Mouse (Mus musculus) layer of hippocampus, postnatal 10 days (tissue): Measurements from ENCODE around the gene Arrb1. TPM values are rescaled to one million over a fixed set of nuclear protein-coding genes. Genes with fewer than 3 reads are reported as not detected.
"Not testable (repeated sequence)": the region's sequence is repeated elsewhere in the genome, so short reads cannot be mapped to it uniquely, and the experiment has no call there.

Experiments
- DNase-seq, 2 experiments: peaks; one replicate each; pipeline ENCODE4 v3.0.0; 2021; ENCODE audit warnings: low spot score in 2 of 2
- long read RNA-seq: library from polyadenylated mRNA; stranded (forward); transcript quantifications from one replicate; pipeline ENCODE4 v2.0.0, GENCODE M21; 2023
- total RNA-seq, 2 experiments: library from RNA; stranded (reverse); gene quantifications; 2 replicates each; pipeline ENCODE4 v1.2.3; 2021

Gene Arrb1
- 100 to 1,000 TPM; 150 to 192 TPM for total RNA-seq
- long read RNA-seq, full-length matches to known transcripts, result 1 of 28 reads
- long read RNA-seq, partial matches to known transcripts, result 0 of 28 reads
- long read RNA-seq, other reads (novel, unspliced or antisense), result 27 of 28 reads

GRCm38 (mm10) chr7:99534901-99535735, at the start of gene Arrb1:
Gene Arrb1 (plus strand): TSS chr7:99535466.
- peak; percentile 82 to 88 for DNase-seq

- no peak for DNase-seq
Measured at GRCm38 (mm10) chr7:99489708-99490107, 45.6 kb upstream of the Arrb1 start.

GRCm38 (mm10) chr7:99499128-99499527, 36.1 kb upstream of the Arrb1 start:
- no peak for DNase-seq

- DNase-seq, result peak; percentile 88 to 90
Measured at GRCm38 (mm10) chr7:99500201-99500600, 35.1 kb upstream of the Arrb1 start.

GRCm38 (mm10) chr7:99500655-99501054, 34.6 kb upstream of the Arrb1 start:
- no peak for DNase-seq

- DNase-seq, result no peak
Measured at GRCm38 (mm10) chr7:99501148-99501547, 34.1 kb upstream of the Arrb1 start.

GRCm38 (mm10) chr7:99504556-99504955, 30.7 kb upstream of the Arrb1 start:
- DNase-seq, result no peak

- DNase-seq, result not testable (repeated sequence)
Measured at GRCm38 (mm10) chr7:99508187-99508586, 27.1 kb upstream of the Arrb1 start.

GRCm38 (mm10) chr7:99510087-99510501, 25.2 kb upstream of the Arrb1 start:
- peak; percentile 72 to 75 for DNase-seq

- no peak for DNase-seq
Measured at GRCm38 (mm10) chr7:99516092-99516813, 19.0 kb upstream of the Arrb1 start.

GRCm38 (mm10) chr7:99516814-99517157, 18.5 kb upstream of the Arrb1 start:
- no peak for DNase-seq

- DNase-seq, result no peak
Measured at GRCm38 (mm10) chr7:99518954-99519644, 16.2 kb upstream of the Arrb1 start.

- no peak for DNase-seq
Measured at GRCm38 (mm10) chr7:99523121-99523520, 12.1 kb upstream of the Arrb1 start.

- no peak for DNase-seq
Measured at GRCm38 (mm10) chr7:99523837-99524236, 11.4 kb upstream of the Arrb1 start.

GRCm38 (mm10) chr7:99528547-99528946, 6.7 kb upstream of the Arrb1 start:
- DNase-seq, result no peak

GRCm38 (mm10) chr7:99529410-99529809, 5.9 kb upstream of the Arrb1 start:
- DNase-seq, result no peak

GRCm38 (mm10) chr7:99531408-99531970, 3.8 kb upstream of the Arrb1 start:
- DNase-seq, result no peak

- DNase-seq, result no peak
Measured at GRCm38 (mm10) chr7:99532526-99532925, 2.7 kb upstream of the Arrb1 start.

- DNase-seq, result no peak
Measured at GRCm38 (mm10) chr7:99533600-99533999, 1.7 kb upstream of the Arrb1 start.

GRCm38 (mm10) chr7:99534501-99534900, 765 bp upstream of the Arrb1 start:
- no peak for DNase-seq
